Mouse (Mus musculus): ENCODE data around the gene Spdye4b. TPM values are rescaled to one million over a fixed set of nuclear protein-coding genes. Genes with fewer than 3 reads are reported as not detected.

Spdye4b gene
- not detected for total RNA-seq (2023)

GRCm38 (mm10) chr5:143180255-143181076 lies at the start of gene Spdye4b, which contains the start of gene Rbak:
Gene Spdye4b (plus strand): TSS chr5:143181017.
Gene Rbak (minus strand): TSS chr5:143180775.

DNA sequence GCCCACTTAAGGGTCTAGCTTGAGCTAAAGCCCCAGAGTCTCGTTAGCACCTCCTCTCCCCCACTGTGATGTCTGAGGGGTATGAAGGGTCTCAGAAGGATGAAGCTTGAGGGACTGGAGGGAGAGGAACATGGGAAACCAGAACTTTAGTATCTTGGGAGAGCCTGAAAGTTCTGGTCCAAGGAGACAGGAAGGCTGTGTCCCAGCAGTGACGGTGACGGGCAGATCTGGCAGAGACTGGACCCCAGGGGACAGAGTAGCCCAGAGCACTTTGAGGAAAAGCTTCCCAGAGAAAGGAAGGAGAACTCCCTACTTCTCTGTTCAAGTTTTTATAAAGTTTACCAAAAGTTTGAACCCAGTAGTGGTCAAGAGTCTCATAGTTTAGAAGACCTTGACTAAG lies 33.3 kb upstream of the Spdye4b start, which contains the start of gene Olfr718-ps1:
Gene Olfr718-ps1 (minus strand): TSS at position 101 of the 400 bp plus-strand sequence.

GRCm38 (mm10) chr5:143226790-143227189 lies 46.0 kb downstream of the Spdye4b start, which contains the start of gene Spdye4a:
Gene Spdye4a (minus strand): TSS chr5:143226890.

DNA sequence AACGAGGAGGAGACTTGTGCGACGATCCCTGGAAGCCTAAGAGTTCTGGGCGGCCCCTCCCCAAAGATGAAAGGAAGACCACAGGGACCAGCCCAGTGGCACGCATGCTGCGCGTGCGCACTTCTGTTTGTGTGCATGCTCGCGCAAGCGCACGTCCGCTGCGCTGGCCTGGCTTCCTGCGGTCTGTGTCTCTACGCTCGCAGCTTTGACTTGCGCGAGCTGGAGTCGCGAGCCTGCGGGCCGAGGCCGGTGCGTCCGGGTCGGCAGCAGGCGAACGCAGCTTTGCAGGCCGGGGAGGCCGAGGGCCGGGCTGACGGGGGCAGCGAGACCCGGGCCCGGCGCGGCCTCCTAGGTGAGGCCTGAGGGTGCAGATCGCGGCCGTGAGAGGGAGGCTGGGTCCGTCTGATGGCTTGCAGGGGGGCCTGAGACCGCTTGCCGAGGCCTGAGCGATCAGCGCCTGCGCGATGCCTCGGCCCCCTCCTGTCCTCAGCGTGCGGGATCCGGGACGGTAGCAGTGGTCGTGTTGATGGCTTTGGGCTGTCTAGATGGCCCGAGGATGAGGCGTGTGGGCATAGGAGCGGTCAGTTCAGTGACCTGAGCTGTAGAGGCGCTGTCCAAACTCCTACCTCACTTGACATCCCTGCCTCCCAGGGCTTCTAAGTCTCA lies 54.3 kb downstream of the Spdye4b start, which contains the start of gene Zfp12:
Gene Zfp12 (plus strand): TSS at position 136 of the 666 bp plus-strand sequence.

Other genes with a start within 250 kb of the Spdye4b start
- under 1 TPM; 0.40 to 0.49 TPM for gene Fscn1, start 220.7 kb upstream of the Spdye4b start, total RNA-seq (2023)
- 10 to 100 TPM; 56.1 to 56.7 TPM for gene Rnf216, start 68.0 kb upstream of the Spdye4b start, total RNA-seq (2023)
- gene Olfr718-ps1, start 33.4 kb upstream of the Spdye4b start, total RNA-seq (2023), result under 1 TPM; 0.29 to 0.31 TPM
- gene Rbak, start 242 bp upstream of the Spdye4b start, total RNA-seq (2023), result 1 to 10 TPM; 4.4 to 5.4 TPM
- gene Spdye4a, start 45.9 kb downstream of the Spdye4b start, total RNA-seq (2023), result not detected
- 1 to 10 TPM; 5.9 to 6.2 TPM for gene Zfp12, start 54.1 kb downstream of the Spdye4b start, total RNA-seq (2023)
- gene Zfp316, start 89.0 kb downstream of the Spdye4b start, total RNA-seq (2023), result 1 to 10 TPM; 1.2 to 2.0 TPM
- gene Zfp853, start 112.6 kb downstream of the Spdye4b start, total RNA-seq (2023), result under 1 TPM in 1 of 2 experiments, not detected in 1; 0.29 TPM
- gene E130309D02Rik, start 134.3 kb downstream of the Spdye4b start, total RNA-seq (2023), result 10 to 100 TPM; 19.7 to 20.0 TPM
- gene Zdhhc4, start 148.2 kb downstream of the Spdye4b start, total RNA-seq (2023), result 10 to 100 TPM; 34.3 to 36.5 TPM
- not detected for gene Grid2ip, start 176.3 kb downstream of the Spdye4b start, total RNA-seq (2023)
- gene Kdelr2, start 222.8 kb downstream of the Spdye4b start, total RNA-seq (2023), result 10 to 100 TPM; 42.2 to 43.3 TPM